Mouse (Mus musculus) lung, embryonic 14.5 days (tissue): ENCODE results near the gene Nr2f2. TPM values are rescaled to one million over a fixed set of nuclear protein-coding genes. Genes with fewer than 3 reads are reported as not detected.

Experiments
- ATAC-seq: fragments of 200-750 bp; cut with Nextera tagmentation; 2 replicates; pipeline ENCODE4 v1.8.0; 2017; ENCODE audit warnings: mild to moderate bottlenecking, moderate TSS enrichment, moderate library complexity; ENCODE audit not compliant: insufficient read depth
- DNase-seq: peaks from one replicate; pipeline ENCODE4 v3.0.0-alpha.2; 2015
- H3K27ac ChIP-seq: fragments of 300-500 bp; sonication (generic); 2 replicates; pipeline ENCODE4 v1.5.1; 2014; ENCODE audit warnings: low read depth, mild to moderate bottlenecking, moderate library complexity
- H3K27me3 ChIP-seq: fragments of 300-500 bp; sonication (generic); 2 replicates; pipeline ENCODE4 v1.6.1; 2014; ENCODE audit warnings: low read length, control low read depth; ENCODE audit not compliant: insufficient read depth
- H3K36me3 ChIP-seq: fragments of 300-500 bp; sonication (generic); 2 replicates; pipeline ENCODE4 v1.6.1; 2014; ENCODE audit warnings: control low read depth; ENCODE audit not compliant: insufficient read depth
- H3K4me1 ChIP-seq: fragments of 300-500 bp; sonication (generic); 2 replicates; pipeline ENCODE4 v1.6.1; 2014; ENCODE audit warnings: antibody characterized with exemption, control low read depth; ENCODE audit not compliant: insufficient read depth
- H3K4me2 ChIP-seq: fragments of 300-500 bp; sonication (generic); 2 replicates; pipeline ENCODE4 v1.6.1; 2014; ENCODE audit warnings: mild to moderate bottlenecking
- H3K4me3 ChIP-seq: fragments of 300-500 bp; sonication (generic); 2 replicates; pipeline ENCODE4 v1.5.1; 2014; ENCODE audit warnings: low read depth, low read length
- H3K9ac ChIP-seq: fragments of 300-500 bp; sonication (generic); 2 replicates; pipeline ENCODE4 v1.6.1; 2014
- H3K9me3 ChIP-seq: fragments of 300-500 bp; sonication (generic); 2 replicates; pipeline ENCODE4 v1.6.1; 2016; ENCODE audit warnings: low read depth, low read length, control low read depth
- CTCF ChIP-seq: IDR thresholded peaks from 2 replicates; pipeline ENCODE4 v1.5.1; 2016; ENCODE audit warnings: antibody characterized with exemption, low read depth
- polyA plus RNA-seq: library from polyadenylated mRNA; unstranded; fragments of >200 nt; fragmentation: Nextera tagmentation; extraction: Ambion mirVana; gene quantifications from 2 replicates; pipeline ENCODE4 v1.2.1, GENCODE M21; 2014

Gene Nr2f2
- polyA plus RNA-seq, 1 experiment from 2014 or later = 146 TPM

DNA sequence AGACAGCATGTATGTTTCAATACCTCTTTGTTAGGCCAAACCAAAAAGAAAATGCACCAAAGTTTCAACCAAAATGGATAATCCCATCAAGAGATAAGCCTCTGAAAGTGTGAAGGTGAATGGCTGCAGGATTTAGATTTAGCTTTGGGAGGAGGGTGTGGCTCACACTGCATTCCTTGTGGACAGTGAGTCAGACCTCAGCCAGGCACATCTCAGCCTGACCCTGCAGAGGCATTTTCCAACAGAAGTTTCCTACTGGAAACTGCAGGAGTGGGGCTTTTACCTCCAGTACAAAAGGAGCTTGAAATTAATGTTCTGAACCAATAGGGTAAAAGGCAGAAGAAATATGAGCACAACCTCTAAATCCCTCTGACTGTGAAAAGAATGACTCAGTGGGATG is 62.1 kb downstream of the Nr2f2 start:
- H3K9ac ChIP-seq = no peak overlapping the region
- H3K4me3 ChIP-seq = no peak overlapping the region
- no peaks in the 10 kb centered on the region for H3K36me3 ChIP-seq
- H3K4me1 ChIP-seq = no peaks in the 10 kb centered on the region
- no peak for ATAC-seq
- no peak for DNase-seq
- H3K27ac ChIP-seq = no peak overlapping the region
- H3K27me3 ChIP-seq = no peaks in the 10 kb centered on the region
- H3K9me3 ChIP-seq = no peaks in the 10 kb centered on the region
- H3K4me2 ChIP-seq = no peak overlapping the region
- no peak for TF ChIP-seq CTCF
